Mouse (Mus musculus): ENCODE results near the gene Dhtkd1.

Dhtkd1 gene

GRCm38 (mm10) chr2:5930291-5931054, 12.1 kb downstream of the Dhtkd1 start:
- no peak for DNase-seq (ENCODE audit: low spot score)

- DNase-seq (ENCODE audit: low spot score) = no peak
Observed at GRCm38 (mm10) chr2:5929793-5930192, 12.8 kb downstream of the Dhtkd1 start.

GRCm38 (mm10) chr2:5927481-5927880, 15.1 kb downstream of the Dhtkd1 start:
- no peak for DNase-seq (ENCODE audit: low spot score)

GRCm38 (mm10) chr2:5923786-5924185, 18.8 kb downstream of the Dhtkd1 start:
- no peak for DNase-seq (ENCODE audit: low spot score)

GRCm38 (mm10) chr2:5922823-5923222, 19.8 kb downstream of the Dhtkd1 start:
- no peak for DNase-seq (ENCODE audit: low spot score)

GRCm38 (mm10) chr2:5911282-5911965, 31.2 kb downstream of the Dhtkd1 start:
- no peak for DNase-seq (ENCODE audit: low spot score)

- DNase-seq (ENCODE audit: low spot score) = peak; percentile 28
Observed at GRCm38 (mm10) chr2:5906625-5907024, 36.0 kb downstream of the Dhtkd1 start.

- no peak for DNase-seq (ENCODE audit: low spot score)
Observed at GRCm38 (mm10) chr2:5906092-5906491, 36.5 kb downstream of the Dhtkd1 start.

GRCm38 (mm10) chr2:5900145-5900544, 42.4 kb downstream of the Dhtkd1 start:
- DNase-seq (ENCODE audit: low spot score) = peak; percentile 16

- DNase-seq (ENCODE audit: low spot score) = peak; percentile 93
Observed at GRCm38 (mm10) chr2:5894843-5895570, 47.6 kb downstream of the Dhtkd1 start, which contains the start of gene Sec61a2. Sec61a2 (minus strand) TSS chr2:5895432.

GRCm38 (mm10) chr2:5894296-5894695, 48.3 kb downstream of the Dhtkd1 start:
- DNase-seq (ENCODE audit: low spot score) = no peak

GRCm38 (mm10) chr2:5889412-5889811, 53.2 kb downstream of the Dhtkd1 start:
- DNase-seq (ENCODE audit: low spot score) = no peak

GRCm38 (mm10) chr2:5888865-5889264, 53.7 kb downstream of the Dhtkd1 start:
- DNase-seq (ENCODE audit: low spot score) = no peak

GRCm38 (mm10) chr2:5877446-5877845, 65.1 kb downstream of the Dhtkd1 start:
- no peak for DNase-seq (ENCODE audit: low spot score)

- no peak for DNase-seq (ENCODE audit: low spot score)
Observed at GRCm38 (mm10) chr2:5869746-5870145, 72.8 kb downstream of the Dhtkd1 start.

GRCm38 (mm10) chr2:5867681-5868080, 74.9 kb downstream of the Dhtkd1 start:
- DNase-seq (ENCODE audit: low spot score) = no peak

- DNase-seq (ENCODE audit: low spot score) = no peak
Observed at GRCm38 (mm10) chr2:5862834-5863233, 79.8 kb downstream of the Dhtkd1 start, which contains the start of gene Gm13199. Gm13199 (minus strand) TSS chr2:5862934.

GRCm38 (mm10) chr2:5851866-5852265, 90.7 kb downstream of the Dhtkd1 start:
- no peak for DNase-seq (ENCODE audit: low spot score)

- DNase-seq (ENCODE audit: low spot score) = no peak
Observed at GRCm38 (mm10) chr2:5851116-5851515, 91.5 kb downstream of the Dhtkd1 start.
